Mouse (Mus musculus): ENCODE measurements at regions not wholly inside any gene's neighbourhood (a gene's known extent, or its start where the extent isn't known, plus 50 kb on each side); places are given as distances from the start of the nearest gene placed in this dataset.
A peak's percentile ranks its signal among the peaks of the same experiment; 100 is the strongest.

GRCm38 (mm10) chr8:82702044-82702443, 71.9 kb downstream of the Zfp330 start:
- ATAC-seq (no peak), DNase-seq (no peak)
- H3K27ac ChIP-seq (ENCODE audit: low read depth, low read length): no peak overlapping the region
- 18% methylated on average over 1 of the region's 1 CpGs for whole genome bisulfite sequencing
- H3K4me2 ChIP-seq (ENCODE audit: low read depth): no peak overlapping the region
- H3K4me3 ChIP-seq (ENCODE audit: low read depth, low read length): no peak overlapping the region
- no peak for TF ChIP-seq CTCF (IDR thresholded peaks at IDR 0.05; ENCODE audit: low read depth)
- H3K36me3 ChIP-seq (ENCODE audit: insufficient read depth): no peaks in the 10 kb centered on the region
- no peaks in the 10 kb centered on the region for H3K9me3 ChIP-seq (ENCODE audit: low read length)
- H3K27me3 ChIP-seq (ENCODE audit: insufficient read depth, low read length): no peaks in the 10 kb centered on the region
- no peak overlapping the region for H3K9ac ChIP-seq
- H3K4me1 ChIP-seq (ENCODE audit: insufficient read depth): no peaks in the 10 kb centered on the region

GRCm38 (mm10) chr8:82700471-82700870, 73.5 kb downstream of the Zfp330 start:
- Histone ChIP-seq H3K27ac (ENCODE audit: low read depth, low read length) (no peak overlapping the region), H3K4me2 (ENCODE audit: low read depth) (no peak overlapping the region), H3K4me3 (ENCODE audit: low read depth, low read length) (no peak overlapping the region), H3K27me3 (ENCODE audit: insufficient read depth, low read length) (no peaks in the 10 kb centered on the region), H3K9ac (no peak overlapping the region), H3K36me3 (ENCODE audit: insufficient read depth) (no peaks in the 10 kb centered on the region), H3K9me3 (ENCODE audit: low read length) (no peaks in the 10 kb centered on the region), H3K4me1 (ENCODE audit: insufficient read depth) (no peaks in the 10 kb centered on the region)
- 47% methylated on average over 1 of the region's 1 CpGs for WGBS
- DNase-seq (no peak), ATAC-seq (peak; percentile 59)
- no peak for TF ChIP-seq CTCF (IDR thresholded peaks at IDR 0.05; ENCODE audit: low read depth)

- H3K4me2 ChIP-seq (ENCODE audit: low read depth): no peak overlapping the region
- no peak overlapping the region for H3K4me3 ChIP-seq (ENCODE audit: low read depth, low read length)
- 83% methylated on average over 2 of the region's 2 CpGs for WGBS
- DNase-seq (no peak), ATAC-seq (no peak)
- H3K27ac ChIP-seq (ENCODE audit: low read depth, low read length): no peak overlapping the region
- no peaks in the 10 kb centered on the region for H3K27me3 ChIP-seq (ENCODE audit: insufficient read depth, low read length)
- H3K9ac ChIP-seq: no peak overlapping the region
- no peak for TF ChIP-seq CTCF (IDR thresholded peaks at IDR 0.05; ENCODE audit: low read depth)
- H3K4me1 ChIP-seq (ENCODE audit: insufficient read depth): no peaks in the 10 kb centered on the region
- H3K9me3 ChIP-seq (ENCODE audit: low read length): no peaks in the 10 kb centered on the region
- no peaks in the 10 kb centered on the region for H3K36me3 ChIP-seq (ENCODE audit: insufficient read depth)
These were observed 74.7 kb downstream of the Zfp330 start for GRCm38 (mm10) chr8:82699221-82699620.

- ATAC-seq: no peak
- no peak for TF ChIP-seq CTCF (IDR thresholded peaks at IDR 0.05; ENCODE audit: low read depth)
- no peaks in the 10 kb centered on the region for H3K36me3 ChIP-seq (ENCODE audit: insufficient read depth)
- no peak overlapping the region for H3K27ac ChIP-seq (ENCODE audit: low read depth, low read length)
- H3K4me1 ChIP-seq (ENCODE audit: insufficient read depth): no peaks in the 10 kb centered on the region
- no peak for DNase-seq
- no peak overlapping the region for H3K4me2 ChIP-seq (ENCODE audit: low read depth)
- no peaks in the 10 kb centered on the region for H3K9me3 ChIP-seq (ENCODE audit: low read length)
- no peaks in the 10 kb centered on the region for H3K27me3 ChIP-seq (ENCODE audit: insufficient read depth, low read length)
- 49% methylated on average over 2 of the region's 2 CpGs for WGBS
- no peak overlapping the region for H3K9ac ChIP-seq
- no peak overlapping the region for H3K4me3 ChIP-seq (ENCODE audit: low read depth, low read length)
These were observed 75.9 kb downstream of the Zfp330 start for GRCm38 (mm10) chr8:82698071-82698470.

GRCm38 (mm10) chr8:82693086-82693485, 80.9 kb downstream of the Zfp330 start:
- no peak for DNase-seq
- H3K9me3 ChIP-seq (ENCODE audit: low read length): no peaks in the 10 kb centered on the region
- H3K27me3 ChIP-seq (ENCODE audit: insufficient read depth, low read length): no peaks in the 10 kb centered on the region
- H3K4me1 ChIP-seq (ENCODE audit: insufficient read depth): no peaks in the 10 kb centered on the region
- no peak overlapping the region for H3K4me2 ChIP-seq (ENCODE audit: low read depth)
- H3K27ac ChIP-seq (ENCODE audit: low read depth, low read length): no peak overlapping the region
- H3K9ac ChIP-seq: no peak overlapping the region
- no peak for TF ChIP-seq CTCF (IDR thresholded peaks at IDR 0.05; ENCODE audit: low read depth)
- no peak overlapping the region for H3K4me3 ChIP-seq (ENCODE audit: low read depth, low read length)
- ATAC-seq: no peak
- WGBS: 73% methylated on average over 3 of the region's 3 CpGs
- no peaks in the 10 kb centered on the region for H3K36me3 ChIP-seq (ENCODE audit: insufficient read depth)

GRCm38 (mm10) chr8:82689322-82689721, 84.6 kb downstream of the Zfp330 start:
- no peaks in the 10 kb centered on the region for H3K27me3 ChIP-seq (ENCODE audit: insufficient read depth, low read length)
- ATAC-seq (peak; percentile 61; the same call in 1 of the 2 replicates), DNase-seq (peak; percentile 52)
- WGBS: 59% methylated on average over 3 of the region's 3 CpGs
- no peaks in the 10 kb centered on the region for H3K36me3 ChIP-seq (ENCODE audit: insufficient read depth)
- no peak overlapping the region for H3K27ac ChIP-seq (ENCODE audit: low read depth, low read length)
- TF ChIP-seq CTCF (IDR thresholded peaks at IDR 0.05; ENCODE audit: low read depth): peak; percentile 71
- H3K9me3 ChIP-seq (ENCODE audit: low read length): no peaks in the 10 kb centered on the region
- no peak overlapping the region for H3K9ac ChIP-seq
- no peak overlapping the region for H3K4me3 ChIP-seq (ENCODE audit: low read depth, low read length)
- no peak overlapping the region for H3K4me2 ChIP-seq (ENCODE audit: low read depth)
- H3K4me1 ChIP-seq (ENCODE audit: insufficient read depth): no peaks in the 10 kb centered on the region

- Histone ChIP-seq H3K9ac (no peak overlapping the region), H3K36me3 (ENCODE audit: insufficient read depth) (no peaks in the 10 kb centered on the region), H3K9me3 (ENCODE audit: low read length) (no peaks in the 10 kb centered on the region), H3K4me1 (ENCODE audit: insufficient read depth) (no peaks in the 10 kb centered on the region), H3K27me3 (ENCODE audit: insufficient read depth, low read length) (no peaks in the 10 kb centered on the region), H3K27ac (ENCODE audit: low read depth, low read length) (no peak overlapping the region), H3K4me3 (ENCODE audit: low read depth, low read length) (no peak overlapping the region), H3K4me2 (ENCODE audit: low read depth) (no peak overlapping the region)
- ATAC-seq (no peak), DNase-seq (no peak)
- 90% methylated on average over 3 of the region's 3 CpGs for WGBS
- TF ChIP-seq CTCF (IDR thresholded peaks at IDR 0.05; ENCODE audit: low read depth): no peak
These were observed 88.0 kb downstream of the Zfp330 start for GRCm38 (mm10) chr8:82685966-82686365.

GRCm38 (mm10) chr8:82678793-82679192, 95.2 kb downstream of the Zfp330 start:
- WGBS: 78% methylated on average over 1 of the region's 1 CpGs
- DNase-seq (no peak), ATAC-seq (no peak)
- no peak overlapping the region for H3K4me2 ChIP-seq (ENCODE audit: low read depth)
- H3K4me1 ChIP-seq (ENCODE audit: insufficient read depth): no peaks in the 10 kb centered on the region
- no peak overlapping the region for H3K4me3 ChIP-seq (ENCODE audit: low read depth, low read length)
- no peak for TF ChIP-seq CTCF (IDR thresholded peaks at IDR 0.05; ENCODE audit: low read depth)
- no peaks in the 10 kb centered on the region for H3K36me3 ChIP-seq (ENCODE audit: insufficient read depth)
- H3K27ac ChIP-seq (ENCODE audit: low read depth, low read length): no peak overlapping the region
- H3K9ac ChIP-seq: no peak overlapping the region
- no peaks in the 10 kb centered on the region for H3K9me3 ChIP-seq (ENCODE audit: low read length)
- H3K27me3 ChIP-seq (ENCODE audit: insufficient read depth, low read length): no peaks in the 10 kb centered on the region
